Mouse (Mus musculus) liver, postnatal 0 days (tissue): ENCODE data around the gene Arhgef19.

Experiments
- CTCF ChIP-seq: sonication (generic); IDR thresholded peaks from 2 replicates; pipeline ENCODE4 v1.5.1; 2016; ENCODE audit warnings: antibody characterized with exemption, low read depth
- EP300 ChIP-seq: IDR thresholded peaks from 2 replicates; pipeline ENCODE4 v1.6.1; 2016; ENCODE audit warnings: antibody characterized with exemption, low read depth, mild to moderate bottlenecking

GRCm38 (mm10) chr4:141246998-141247350, 7.7 kb downstream of the Arhgef19 start:
- no peak for TF ChIP-seq CTCF
- no peak for TF ChIP-seq EP300
